Mouse (Mus musculus) R1 (cell line): ENCODE results near the gene Ppp1r14c.
A peak's percentile ranks its signal among the peaks of the same experiment; 100 is the strongest.
"Not testable (repeated sequence)": the region's sequence is repeated elsewhere in the genome, so short reads cannot be mapped to it uniquely, and the experiment has no call there.

ENCODE experiments used
- DNase-seq: peaks from one replicate; pipeline ENCODE4 v3.0.0-alpha.2; 2018; ENCODE audit warnings: low read depth, low spot score

The Ppp1r14c gene

DNA sequence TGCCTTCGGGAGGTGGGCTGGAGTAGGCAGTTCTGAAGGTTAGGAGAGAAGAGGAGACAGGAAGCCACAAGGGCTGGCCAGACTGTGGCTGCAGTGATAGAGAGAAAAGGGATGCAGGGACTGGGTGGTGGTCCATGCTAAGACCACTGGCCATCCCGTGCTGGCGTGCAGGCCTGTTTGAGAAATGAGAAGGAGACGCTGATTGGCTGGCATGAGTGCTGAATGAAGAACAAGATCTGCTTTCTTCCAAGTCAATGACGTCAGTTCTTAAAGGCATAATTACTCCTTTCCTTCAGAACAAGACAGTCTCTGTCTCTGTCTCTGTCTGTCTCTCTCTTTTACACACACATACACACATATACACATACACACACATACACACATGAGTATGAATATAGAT is 36.4 kb downstream of the Ppp1r14c start:
- no peak for DNase-seq

DNA sequence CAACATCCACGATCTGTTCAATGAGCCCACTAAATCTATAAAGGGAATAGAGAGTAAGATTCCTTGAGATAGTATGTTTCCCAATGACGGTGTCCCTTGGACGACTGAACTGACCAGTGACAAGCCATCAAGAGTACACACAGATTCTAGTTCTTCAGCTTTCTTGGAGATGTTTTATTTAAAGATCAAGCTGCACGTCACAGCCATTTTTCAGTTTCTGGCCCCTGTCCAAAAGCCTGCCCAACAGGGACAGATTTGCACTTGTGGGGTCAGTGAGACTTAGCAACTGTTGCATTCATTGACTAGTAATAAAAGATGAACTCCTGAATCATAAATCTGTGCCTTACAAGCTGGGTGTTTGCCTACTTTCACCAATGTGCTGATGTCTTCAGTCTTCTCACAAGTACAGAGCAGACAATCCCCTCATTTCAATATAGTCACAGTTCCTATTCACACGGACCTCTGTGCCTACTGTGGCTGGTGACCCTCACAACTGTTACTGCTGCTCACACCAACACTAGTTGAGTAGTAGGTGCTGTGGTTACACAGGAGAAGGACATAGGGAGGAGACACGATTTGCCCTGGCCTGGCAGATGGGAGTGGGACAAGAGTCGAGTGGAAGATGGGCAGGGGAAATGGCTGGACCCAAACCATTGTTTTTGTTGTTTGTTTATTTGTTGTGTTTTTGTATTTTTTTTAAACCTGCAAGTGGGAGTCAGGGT is 37.7 kb downstream of the Ppp1r14c start:
- no peak for DNase-seq

DNA sequence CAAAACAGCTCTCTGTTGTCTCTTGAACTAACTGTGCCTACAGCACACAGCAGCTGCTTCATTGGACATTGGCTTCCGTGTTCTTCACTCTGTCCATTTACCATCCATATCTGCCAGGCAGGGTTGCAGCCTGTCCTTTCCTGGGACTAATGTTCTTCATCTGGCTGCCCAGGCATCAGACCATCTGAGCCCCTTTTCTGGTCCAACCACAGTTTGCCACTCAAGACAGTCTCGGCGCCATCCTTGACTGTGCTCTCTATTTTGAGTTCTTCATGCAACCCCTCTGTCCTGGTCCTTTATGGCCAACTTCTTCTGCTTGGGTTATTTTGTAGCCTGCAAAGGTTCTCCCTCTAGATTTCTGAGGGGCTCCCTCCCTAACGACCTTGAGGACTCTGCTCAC is 38.5 kb downstream of the Ppp1r14c start:
- no peak for DNase-seq

DNA sequence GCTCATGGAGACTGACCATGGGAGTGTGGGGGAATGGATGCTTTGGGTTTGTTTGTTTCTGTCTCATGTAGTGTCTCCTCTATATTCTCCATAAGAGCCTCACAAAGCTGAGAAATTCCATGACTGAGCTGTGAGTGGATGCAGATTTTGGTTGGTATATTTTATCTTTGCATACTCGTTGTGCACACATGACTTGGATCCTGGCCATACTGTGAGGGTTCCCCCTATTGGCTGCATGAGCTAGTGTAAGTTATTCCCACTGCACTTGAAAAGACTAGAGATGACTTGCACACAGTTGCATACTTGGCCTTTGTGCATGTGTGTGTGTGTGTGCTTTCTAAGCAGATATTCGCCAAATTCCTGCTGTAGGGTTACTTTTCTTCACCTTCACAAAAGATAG is 40.4 kb downstream of the Ppp1r14c start:
- no peak for DNase-seq

DNA sequence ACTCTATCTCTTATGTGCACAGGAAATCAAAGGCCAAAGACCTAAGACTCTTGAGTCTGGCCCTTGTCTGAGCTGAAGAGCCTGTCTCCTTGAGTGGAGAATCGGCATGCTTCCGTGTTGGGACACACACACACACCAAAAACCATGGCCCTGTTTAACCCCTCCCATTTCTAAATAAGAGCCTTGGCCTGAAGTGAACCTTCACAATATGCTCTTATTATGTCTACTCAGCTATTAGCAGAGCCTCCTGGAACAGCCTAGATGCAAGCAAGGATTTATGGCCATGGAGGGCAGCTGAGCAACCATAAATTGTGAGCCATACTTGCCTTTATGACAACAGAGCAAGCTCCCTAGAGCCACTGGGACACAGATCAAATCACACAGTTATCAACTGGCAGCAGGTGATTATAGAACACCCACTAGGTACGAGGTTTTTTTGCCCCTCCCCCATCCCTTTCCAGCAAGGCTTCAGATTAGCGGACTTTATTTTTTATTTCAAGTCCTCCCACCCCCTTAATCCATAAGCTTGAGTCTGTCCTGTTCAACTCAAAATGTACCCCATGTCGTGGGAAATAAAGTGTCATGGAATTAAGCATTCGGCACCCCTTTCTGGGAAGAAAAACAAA is 42.3 kb downstream of the Ppp1r14c start:
- DNase-seq = no peak

DNA sequence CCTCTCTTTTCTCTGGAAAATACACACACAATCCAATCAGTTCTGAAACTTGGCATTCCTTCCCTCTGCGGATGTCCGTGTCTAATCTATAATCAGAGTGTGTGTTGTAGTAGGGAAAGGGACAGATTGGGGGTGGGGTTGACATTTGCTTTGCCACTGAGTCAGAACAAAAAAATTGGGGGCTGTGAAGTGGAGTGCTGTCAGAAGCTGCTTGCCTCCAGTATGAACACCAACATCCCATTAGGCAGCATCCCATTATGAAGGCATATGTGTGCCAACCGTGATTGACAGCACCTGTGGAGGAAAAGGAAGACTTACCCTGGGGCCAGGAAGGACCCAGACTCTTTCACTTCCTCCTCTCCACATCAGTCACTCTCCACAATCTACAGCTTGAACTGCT is 42.8 kb downstream of the Ppp1r14c start:
- DNase-seq = no peak

DNA sequence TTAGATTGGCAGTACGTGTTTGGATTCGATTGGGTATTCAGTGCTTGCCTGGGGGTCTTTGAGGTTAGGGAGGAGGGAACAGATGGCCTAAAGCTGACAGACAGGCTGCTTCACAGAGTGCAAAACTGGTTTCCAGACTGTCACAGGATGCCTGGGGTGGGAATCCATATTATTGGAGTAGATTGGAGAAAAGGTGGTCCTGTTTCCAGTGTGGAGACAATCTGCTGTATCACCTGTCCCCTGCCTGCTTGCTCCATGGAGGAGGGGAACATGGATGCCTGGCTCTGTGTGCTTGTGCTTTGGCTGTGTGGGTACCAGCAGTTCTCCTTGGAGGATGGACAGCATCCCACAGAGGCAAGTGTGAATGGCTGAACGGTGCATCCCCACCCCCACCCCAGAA is 45.4 kb downstream of the Ppp1r14c start:
- DNase-seq = no peak

DNA sequence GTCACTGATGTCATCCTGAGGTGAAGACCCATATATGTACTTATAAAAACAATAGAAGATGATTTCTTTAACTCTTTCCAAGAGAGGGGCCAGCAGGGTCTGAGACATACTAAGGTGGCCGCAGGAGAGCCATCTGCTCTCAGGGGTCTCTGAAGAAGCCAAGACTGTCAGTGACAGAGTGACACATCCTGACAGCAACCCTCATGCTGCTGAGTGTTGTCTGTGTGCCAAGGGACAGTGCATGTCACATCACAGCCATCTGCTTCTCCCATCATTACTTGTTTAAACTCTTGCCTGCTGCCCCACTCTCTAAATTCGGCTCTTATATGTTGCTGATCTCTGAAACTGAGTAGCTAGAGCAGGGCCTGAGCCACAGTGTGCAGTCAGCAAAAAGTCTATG is 45.8 kb downstream of the Ppp1r14c start:
- no peak for DNase-seq

DNA sequence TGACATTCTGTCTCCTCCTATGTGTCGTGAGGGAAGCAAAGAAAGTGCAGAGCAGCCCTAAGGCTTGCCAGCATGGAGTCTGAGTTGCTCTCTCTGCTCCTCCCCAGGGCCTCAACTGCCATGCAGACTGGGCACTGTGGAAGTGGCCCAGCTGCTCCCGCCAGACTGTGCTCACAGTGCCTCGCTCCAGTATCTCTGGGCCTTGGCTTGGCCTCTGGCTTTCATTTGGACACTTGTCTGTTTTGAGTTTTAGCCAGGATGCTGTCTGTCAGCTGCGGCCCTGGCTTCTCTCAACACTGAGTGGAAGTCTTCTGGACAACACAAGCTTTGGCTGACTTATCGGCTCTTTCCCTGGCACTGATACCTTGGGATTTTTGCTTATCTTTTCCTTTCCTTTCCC is 49.0 kb downstream of the Ppp1r14c start:
- no peak for DNase-seq

DNA sequence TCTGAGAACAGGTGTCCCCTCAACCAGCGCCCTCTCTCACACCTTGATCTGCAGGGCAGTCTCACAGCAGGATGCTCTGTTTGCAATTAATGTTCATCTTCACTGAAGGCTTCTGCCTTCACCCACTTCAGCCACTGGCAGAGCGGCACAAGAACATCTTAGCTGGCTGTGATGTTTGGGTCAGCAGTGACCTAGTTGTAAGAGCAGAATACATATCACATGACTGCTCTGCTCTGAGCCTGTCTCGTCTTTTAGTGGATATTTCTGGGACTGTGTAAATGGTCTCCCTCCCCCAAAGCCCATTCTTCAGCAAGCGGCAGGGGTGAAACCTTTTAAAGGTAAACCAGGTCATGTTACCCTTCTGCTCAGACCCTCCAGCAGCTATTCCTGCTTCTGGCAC is 50.7 kb downstream of the Ppp1r14c start:
- DNase-seq = no peak

DNA sequence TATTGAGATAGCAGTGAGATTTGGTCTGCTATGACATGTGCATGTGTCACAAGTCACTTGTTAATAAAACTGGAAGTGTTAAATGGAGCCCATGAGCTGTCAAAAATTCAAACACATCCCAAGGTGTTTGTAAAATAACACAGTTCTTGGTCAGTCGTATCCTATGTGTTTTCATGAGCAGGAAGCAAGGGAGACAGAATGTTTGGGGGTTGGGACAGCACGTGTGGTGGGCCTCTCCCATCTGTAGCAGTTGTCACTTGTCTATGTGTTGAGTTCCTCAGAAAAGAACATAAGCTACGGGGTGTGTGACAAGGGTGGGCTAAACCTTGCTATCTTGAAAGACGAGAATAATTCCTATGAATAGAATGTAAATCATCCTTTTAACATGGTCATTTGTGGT is 51.6 kb downstream of the Ppp1r14c start:
- DNase-seq = no peak

DNA sequence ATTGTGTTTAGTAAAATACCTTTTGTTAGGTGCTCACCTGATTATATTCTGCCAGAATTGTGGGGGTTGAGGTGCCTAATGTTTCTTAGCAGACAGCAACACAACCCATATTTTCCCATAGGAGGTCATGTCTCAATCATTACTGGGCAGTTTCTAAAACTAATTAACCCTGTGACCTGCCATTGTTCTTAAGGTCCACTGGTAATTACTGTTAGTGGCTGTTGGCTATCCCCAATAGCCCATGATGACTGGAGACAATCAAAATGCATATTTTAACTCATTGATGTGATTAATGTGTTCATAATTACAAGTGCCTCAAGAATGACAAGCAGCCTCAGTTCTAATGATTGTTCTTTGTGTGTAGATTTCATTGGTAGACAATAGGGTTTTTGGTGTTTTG is 58.2 kb downstream of the Ppp1r14c start:
- no peak for DNase-seq

DNA sequence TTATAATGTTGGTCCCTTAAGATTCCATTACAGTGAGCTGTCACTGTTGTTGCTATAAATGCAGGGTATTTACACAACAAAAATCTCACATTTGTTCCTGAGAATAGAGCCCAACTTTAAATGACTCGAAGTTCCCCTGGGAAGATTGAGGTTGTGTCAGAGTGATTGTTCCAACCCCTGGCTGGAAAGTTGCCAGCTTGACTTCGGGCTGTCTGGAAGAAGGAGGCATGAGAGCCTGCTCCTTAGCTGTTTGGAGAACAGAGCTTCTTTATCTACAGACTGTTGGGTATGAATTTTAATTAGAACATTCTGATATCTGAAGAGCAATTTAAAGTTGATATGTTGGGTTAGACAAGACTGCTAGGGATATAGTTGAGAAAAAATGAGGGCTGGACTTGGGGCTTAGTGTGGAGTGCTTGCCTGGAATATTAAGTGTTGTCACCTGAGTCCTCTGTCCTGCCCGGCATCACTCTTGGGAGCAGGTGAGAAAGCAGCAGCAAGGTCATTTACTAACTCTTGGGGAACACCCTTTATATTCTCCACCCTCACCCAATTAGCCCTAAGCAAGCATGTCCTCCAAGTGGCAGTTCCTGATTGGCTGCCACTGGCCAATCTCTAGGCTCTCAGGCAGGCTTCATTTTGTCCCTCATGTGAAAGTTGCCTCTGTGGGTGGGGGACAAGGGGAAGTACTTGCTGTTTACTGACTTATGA is 62.0 kb downstream of the Ppp1r14c start:
- DNase-seq = no peak

DNA sequence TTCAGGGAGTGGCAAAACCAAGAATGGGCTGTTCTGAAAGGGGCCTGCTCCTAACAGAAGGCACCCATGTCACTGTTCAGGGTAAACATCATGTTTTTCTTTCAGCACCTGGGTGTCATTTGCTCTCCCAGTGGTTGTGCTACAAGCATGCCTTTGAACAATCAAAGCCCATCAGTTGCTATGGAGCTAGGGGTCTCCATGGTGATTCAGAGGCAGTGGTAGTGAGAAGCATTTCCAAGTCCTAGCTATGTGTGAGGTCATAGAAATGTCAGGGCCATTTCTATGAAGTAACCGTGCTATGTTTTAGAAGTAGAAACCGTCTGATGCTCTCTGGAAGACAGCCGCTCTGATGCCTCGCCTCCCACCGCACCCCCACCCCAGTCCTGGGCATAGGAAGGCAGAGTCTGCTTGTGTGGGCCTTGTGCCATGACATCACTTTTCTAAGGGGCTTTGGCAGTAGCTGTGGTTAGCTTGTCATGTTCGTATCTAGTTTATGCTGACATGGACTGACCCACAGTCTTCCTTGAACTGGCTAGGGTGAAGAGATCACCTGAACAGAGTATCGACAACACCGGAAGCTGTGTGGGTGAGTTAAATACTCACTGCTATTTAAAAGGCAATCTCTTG is 69.1 kb downstream of the Ppp1r14c start:
- peak; percentile 12 for DNase-seq

DNA sequence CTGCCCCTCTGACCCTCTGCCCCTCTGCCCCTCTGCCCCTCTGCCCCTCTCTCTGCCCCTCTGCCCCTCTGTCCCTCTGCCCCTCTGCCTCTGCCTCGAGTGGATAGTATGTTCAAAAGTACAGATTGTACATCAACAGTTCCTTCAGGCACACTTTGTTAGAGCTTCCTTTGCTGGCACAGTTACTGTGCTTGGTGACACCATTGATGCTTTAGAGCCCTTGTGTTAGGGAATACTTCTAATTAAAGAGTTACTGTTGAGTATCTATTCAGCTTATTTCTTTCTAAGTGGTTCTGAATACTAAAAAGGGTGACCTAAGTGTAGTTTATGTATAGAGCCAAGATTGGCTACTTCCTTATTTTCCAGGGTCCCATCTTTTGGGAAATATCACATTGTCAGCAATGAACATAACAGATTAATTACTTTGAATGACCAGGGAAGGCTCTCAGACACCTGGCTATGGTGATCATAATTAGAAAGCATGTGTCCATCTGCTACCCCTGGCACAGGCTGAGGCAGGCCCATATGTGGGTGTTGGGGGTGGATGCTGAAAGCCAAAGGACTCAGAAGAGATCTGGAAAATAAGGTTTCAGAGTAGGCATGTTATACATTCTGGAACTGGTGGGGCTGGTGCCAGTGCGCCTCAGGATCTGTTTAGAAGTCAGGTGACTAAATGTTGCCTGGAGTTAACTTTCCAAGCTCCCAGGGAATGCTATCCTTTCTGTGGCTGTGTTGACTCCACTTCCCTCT is 75.0 kb downstream of the Ppp1r14c start:
- DNase-seq = no peak

DNA sequence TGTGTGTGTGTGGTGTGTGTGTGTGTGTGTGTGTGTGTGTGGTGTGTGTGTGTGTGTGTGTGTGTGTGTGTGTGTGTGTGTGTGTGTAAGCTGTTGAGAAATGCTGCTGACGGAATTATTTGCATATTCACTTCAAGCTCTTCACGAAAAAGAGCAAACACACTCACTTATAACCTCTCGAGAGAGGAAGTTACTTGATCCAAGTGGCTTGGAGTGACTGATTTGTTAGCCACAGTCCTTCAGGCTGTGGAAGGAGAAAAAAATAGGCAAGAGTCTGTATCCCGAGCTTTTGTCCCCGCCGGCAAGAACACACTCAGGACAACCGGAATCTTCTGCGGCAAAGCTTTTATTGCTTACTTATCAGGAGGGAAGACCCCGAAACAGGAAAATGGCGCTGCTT is 80.9 kb downstream of the Ppp1r14c start:
- not testable (repeated sequence) for DNase-seq

DNA sequence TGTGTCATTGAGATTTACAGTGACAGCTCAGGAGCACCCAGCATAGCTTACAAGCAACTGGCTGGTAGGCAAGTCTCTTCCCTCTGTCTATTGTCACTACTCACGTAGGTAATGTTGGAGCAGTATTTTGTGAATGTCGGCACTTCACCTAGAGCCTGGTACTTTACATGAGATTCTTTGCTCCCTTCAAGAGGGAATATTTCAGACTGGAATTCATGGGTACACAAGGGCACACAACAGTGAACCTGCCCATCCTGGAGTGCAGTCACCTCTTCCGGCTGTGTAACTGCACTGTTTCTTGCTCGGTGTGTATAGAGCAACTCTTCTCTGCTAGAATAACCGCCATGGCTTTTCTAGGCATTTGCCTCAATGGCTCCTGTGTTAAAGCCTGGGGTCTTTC is 82.8 kb downstream of the Ppp1r14c start:
- no peak for DNase-seq

DNA sequence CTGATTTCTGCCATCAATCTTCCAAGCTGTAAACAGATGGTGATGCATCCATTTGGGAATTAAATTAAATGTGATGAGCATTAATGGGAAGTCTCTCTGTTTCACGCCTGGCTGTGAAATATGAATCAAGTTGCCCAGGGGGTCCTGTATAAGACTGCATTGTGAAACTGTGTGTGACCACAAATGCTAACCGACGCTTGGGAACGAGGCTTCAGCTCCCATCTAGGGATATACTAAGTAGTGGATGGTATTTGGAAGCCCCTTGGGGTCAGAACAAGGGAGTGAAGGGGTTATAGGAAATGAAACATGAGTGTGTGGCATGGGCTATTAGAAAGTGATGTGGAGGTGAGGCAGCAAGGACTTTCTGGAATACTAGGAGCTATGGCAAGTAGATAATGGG is 86.1 kb downstream of the Ppp1r14c start:
- no peak for DNase-seq

DNA sequence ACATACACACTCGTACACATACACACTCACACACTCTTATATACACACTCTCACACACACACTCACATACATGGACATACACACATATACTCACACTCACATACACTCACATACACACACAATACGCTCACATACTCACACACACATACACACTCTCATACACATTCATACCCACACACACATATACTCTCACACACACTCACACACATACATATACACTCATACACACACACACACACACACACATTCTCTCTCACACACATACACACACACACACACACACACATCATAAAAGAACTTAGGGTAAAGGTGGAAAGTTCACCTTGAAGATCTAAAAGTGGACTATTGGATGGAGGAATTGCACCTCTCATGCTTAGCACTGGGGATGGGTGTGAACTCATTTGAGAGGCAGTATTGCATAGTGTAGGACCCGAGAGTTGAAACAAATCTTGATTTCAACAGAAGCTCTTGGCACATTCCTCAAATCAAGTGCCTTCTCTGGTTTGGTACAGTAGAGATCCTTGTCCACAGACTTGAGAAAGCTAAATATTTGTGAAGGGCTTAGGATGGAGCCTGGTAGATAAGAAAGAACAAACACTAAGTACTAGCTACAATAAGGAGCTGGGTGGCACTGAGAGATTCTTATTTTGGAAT is 87.1 kb downstream of the Ppp1r14c start:
- no peak for DNase-seq

DNA sequence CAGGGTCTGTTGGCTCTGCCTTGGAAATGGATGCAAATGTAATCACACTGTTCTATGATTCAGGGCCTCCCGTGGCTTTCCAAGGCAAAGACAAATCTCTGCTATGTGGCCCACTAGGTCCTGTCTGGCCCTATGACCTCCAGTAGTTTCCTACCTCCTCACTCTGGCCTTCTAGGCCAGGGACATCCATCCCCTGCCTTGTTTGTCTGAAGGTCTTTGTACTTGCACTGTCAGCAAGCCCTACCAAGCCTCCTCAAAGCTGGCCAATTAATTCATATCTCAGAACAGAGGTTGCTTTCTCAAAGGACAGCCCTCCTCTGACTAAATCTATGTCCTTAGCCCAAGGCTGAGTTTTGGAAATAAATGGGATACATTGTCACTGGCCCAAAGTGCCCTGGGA is 92.8 kb downstream of the Ppp1r14c start:
- no peak for DNase-seq

DNA sequence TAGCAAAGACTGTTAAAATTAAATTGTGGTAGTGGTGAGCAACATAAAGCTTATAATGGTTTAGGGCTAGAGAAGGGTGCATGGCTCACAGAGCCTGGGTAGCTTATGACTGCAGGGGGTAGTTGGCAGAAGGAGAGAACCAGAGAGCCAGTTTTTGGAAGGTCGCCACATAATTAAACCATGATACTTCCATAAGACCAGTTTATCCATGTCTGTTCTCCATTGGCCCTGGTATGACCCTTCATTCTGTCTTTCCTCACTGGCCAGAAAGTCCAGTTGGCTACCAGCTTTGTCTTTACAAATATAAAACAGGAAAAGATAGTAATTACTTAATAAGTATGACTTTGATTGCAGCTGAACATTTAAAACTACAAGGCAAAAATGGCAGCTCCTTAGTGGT is 95.0 kb downstream of the Ppp1r14c start:
- no peak for DNase-seq
